Mouse (Mus musculus): Measurements from ENCODE around the gene Pam. TPM values are rescaled to one million over a fixed set of nuclear protein-coding genes. Genes with fewer than 3 reads are reported as not detected.
"Not testable (repeated sequence)": the region's sequence is repeated elsewhere in the genome, so short reads cannot be mapped to it uniquely, and the experiment has no call there.

Pam gene
- total RNA-seq, 2 experiments from 2014 or later, result 108 to 114 TPM

GRCm38 (mm10) chr1:97977521-97977920 lies 117.9 kb downstream of the Pam start:
- intact Hi-C loops (cut with DNase I), result no loop called here
- DNase-seq, result no peak

GRCm38 (mm10) chr1:97976873-97977473 lies 118.5 kb downstream of the Pam start:
- DNase-seq, result peak; percentile 75
- intact Hi-C loops (cut with DNase I), result no loop called here

GRCm38 (mm10) chr1:97976072-97976471 lies 119.4 kb downstream of the Pam start:
- intact Hi-C loops (cut with DNase I), result no loop called here
- no peak for DNase-seq

GRCm38 (mm10) chr1:97974968-97975367 lies 120.5 kb downstream of the Pam start:
- DNase-seq, result peak; percentile 22
- intact Hi-C loops (cut with DNase I), result no loop called here

- DNase-seq, result no peak
- intact Hi-C loops (cut with DNase I), result no loop called here
Observed at GRCm38 (mm10) chr1:97969765-97970164, 125.7 kb downstream of the Pam start.

GRCm38 (mm10) chr1:97963711-97964110 lies 131.7 kb downstream of the Pam start:
- no peak for DNase-seq
- intact Hi-C loops (cut with DNase I), result no loop called here

GRCm38 (mm10) chr1:97962134-97962533 lies 133.3 kb downstream of the Pam start:
- DNase-seq, result no peak
- intact Hi-C loops (cut with DNase I), result no loop called here

- DNase-seq, result no peak
- intact Hi-C loops (cut with DNase I), result no loop called here
Observed at GRCm38 (mm10) chr1:97960681-97961080, 134.8 kb downstream of the Pam start.

- intact Hi-C loops (cut with DNase I), result no loop called here
- DNase-seq, result no peak
Observed at GRCm38 (mm10) chr1:97960124-97960523, 135.3 kb downstream of the Pam start.

- DNase-seq, result no peak
Observed at GRCm38 (mm10) chr1:97958759-97959158, 136.7 kb downstream of the Pam start.

GRCm38 (mm10) chr1:97949258-97949657 lies 146.2 kb downstream of the Pam start:
- intact Hi-C loops (cut with DNase I), result not testable (repeated sequence)

More at GRCm38 (mm10) chr1:97958759-97959158, 136.7 kb downstream of the Pam start:
- intact Hi-C loops (cut with DNase I), result no loop called here

GRCm38 (mm10) chr1:97947100-97947499 lies 148.3 kb downstream of the Pam start:
- intact Hi-C loops (cut with DNase I), result no loop called here
- no peak for DNase-seq

More at GRCm38 (mm10) chr1:97949258-97949657, 146.2 kb downstream of the Pam start:
- DNase-seq, result not testable (repeated sequence)

- intact Hi-C loops (cut with DNase I), result no loop called here
- no peak for DNase-seq
Observed at GRCm38 (mm10) chr1:97943908-97944608, 151.4 kb downstream of the Pam start.

GRCm38 (mm10) chr1:97943402-97943801 lies 152.0 kb downstream of the Pam start:
- intact Hi-C loops (cut with DNase I), result no loop called here
- no peak for DNase-seq

GRCm38 (mm10) chr1:97942966-97943365 lies 152.5 kb downstream of the Pam start:
- intact Hi-C loops (cut with DNase I), result no loop called here
- DNase-seq, result no peak

GRCm38 (mm10) chr1:97938586-97938985 lies 156.9 kb downstream of the Pam start:
- intact Hi-C loops (cut with DNase I), result no loop called here
- DNase-seq, result peak; percentile 15

- intact Hi-C loops (cut with DNase I), result no loop called here
- DNase-seq, result peak; percentile 3
Observed at GRCm38 (mm10) chr1:97938053-97938452, 157.4 kb downstream of the Pam start.

GRCm38 (mm10) chr1:97934940-97935339 lies 160.5 kb downstream of the Pam start:
- intact Hi-C loops (cut with DNase I), result no loop called here
- no peak for DNase-seq

- DNase-seq, result no peak
- intact Hi-C loops (cut with DNase I), result no loop called here
Observed at GRCm38 (mm10) chr1:97931220-97931619, 164.2 kb downstream of the Pam start.

GRCm38 (mm10) chr1:97929415-97930028 lies 165.9 kb downstream of the Pam start:
- intact Hi-C loops (cut with DNase I), result no loop called here
- no peak for DNase-seq

GRCm38 (mm10) chr1:97926789-97927188 lies 168.7 kb downstream of the Pam start:
- DNase-seq, result no peak
- intact Hi-C loops (cut with DNase I), result no loop called here

GRCm38 (mm10) chr1:97926017-97926540 lies 169.4 kb downstream of the Pam start:
- intact Hi-C loops (cut with DNase I), result no loop called here
- no peak for DNase-seq

All from left cerebral cortex, postnatal 4 days (tissue).